Mouse (Mus musculus) left cerebral cortex, adult 11 months (tissue): ENCODE measurements around the gene Cadps.
A peak's percentile ranks its signal among the peaks of the same experiment; 100 is the strongest.

Source experiments
- DNase-seq: peaks from one replicate; pipeline ENCODE4 v3.0.0; 2022; ENCODE audit warnings: low spot score

Cadps gene

GRCm38 (mm10) chr14:12504191-12504947, 318.5 kb downstream of the Cadps start:
- peak; percentile 29 for DNase-seq

- DNase-seq: no peak
Measured at GRCm38 (mm10) chr14:12462206-12462605, 360.7 kb downstream of the Cadps start.

- no peak for DNase-seq
Measured at GRCm38 (mm10) chr14:12459700-12460099, 363.2 kb downstream of the Cadps start.

- DNase-seq: no peak
Measured at GRCm38 (mm10) chr14:12455064-12455591, 367.8 kb downstream of the Cadps start.

- no peak for DNase-seq
Measured at GRCm38 (mm10) chr14:12450807-12451206, 372.1 kb downstream of the Cadps start.

GRCm38 (mm10) chr14:12448883-12449282, 374.0 kb downstream of the Cadps start:
- no peak for DNase-seq

- DNase-seq: no peak
Measured at GRCm38 (mm10) chr14:12441019-12441418, 381.9 kb downstream of the Cadps start.

GRCm38 (mm10) chr14:12437976-12438375, 384.9 kb downstream of the Cadps start:
- no peak for DNase-seq

GRCm38 (mm10) chr14:12437422-12437821, 385.5 kb downstream of the Cadps start:
- no peak for DNase-seq

GRCm38 (mm10) chr14:12436903-12437368, 385.9 kb downstream of the Cadps start:
- DNase-seq: no peak

GRCm38 (mm10) chr14:12428021-12428654, 394.7 kb downstream of the Cadps start:
- peak; percentile 27 for DNase-seq

- no peak for DNase-seq
Measured at GRCm38 (mm10) chr14:12425311-12425710, 397.6 kb downstream of the Cadps start.

- DNase-seq: no peak
Measured at GRCm38 (mm10) chr14:12410276-12410675, 412.6 kb downstream of the Cadps start.

- DNase-seq: no peak
Measured at GRCm38 (mm10) chr14:12409811-12410210, 413.1 kb downstream of the Cadps start.

GRCm38 (mm10) chr14:12406588-12406987, 416.3 kb downstream of the Cadps start:
- no peak for DNase-seq

GRCm38 (mm10) chr14:12405201-12405600, 417.7 kb downstream of the Cadps start:
- no peak for DNase-seq

- no peak for DNase-seq
Measured at GRCm38 (mm10) chr14:12404724-12405123, 418.2 kb downstream of the Cadps start.

GRCm38 (mm10) chr14:12404052-12404451, 418.8 kb downstream of the Cadps start:
- DNase-seq: no peak

- no peak for DNase-seq
Measured at GRCm38 (mm10) chr14:12400116-12400515, 422.8 kb downstream of the Cadps start.

GRCm38 (mm10) chr14:12397561-12397960, 425.3 kb downstream of the Cadps start:
- no peak for DNase-seq

- no peak for DNase-seq
Measured at GRCm38 (mm10) chr14:12394318-12394717, 428.6 kb downstream of the Cadps start.

- no peak for DNase-seq
Measured at GRCm38 (mm10) chr14:12393271-12393861, 429.5 kb downstream of the Cadps start.

- DNase-seq: no peak
Measured at GRCm38 (mm10) chr14:12391167-12391566, 431.7 kb downstream of the Cadps start.
